Mouse (Mus musculus) left cerebral cortex, postnatal 4 days (tissue): ENCODE data around the gene Smim27. TPM values are rescaled to one million over a fixed set of nuclear protein-coding genes. Genes with fewer than 3 reads are reported as not detected.
A peak's percentile ranks its signal among the peaks of the same experiment; 100 is the strongest.
"Not testable (repeated sequence)": the region's sequence is repeated elsewhere in the genome, so short reads cannot be mapped to it uniquely, and the experiment has no call there.

Source experiments
- DNase-seq: peaks from one replicate; pipeline ENCODE4 v3.0.0-alpha.2; 2022
- intact Hi-C: fragments of 180-260 bp; cut with DNase I; formaldehyde crosslinking; loops from one replicate; pipeline ENCODE4 v1.15.1; 2025
- total RNA-seq, 2 experiments: library from RNA; stranded (reverse); gene quantifications; 2 replicates each; pipeline ENCODE4 v1.2.3; 2021

The Smim27 gene
- total RNA-seq, 2 experiments from 2014 or later = 9.0 to 19.4 TPM

GRCm38 (mm10) chr4:40254385-40255103 is 14.8 kb upstream of the Smim27 start:
- intact Hi-C loops = no loop called here
- DNase-seq = no peak

GRCm38 (mm10) chr4:40264321-40264720 is 5.1 kb upstream of the Smim27 start:
- no peak for DNase-seq
- intact Hi-C loops = no loop called here

- no peak for DNase-seq
These were observed 1.7 kb upstream of the Smim27 start for GRCm38 (mm10) chr4:40267681-40268080.

DNA sequence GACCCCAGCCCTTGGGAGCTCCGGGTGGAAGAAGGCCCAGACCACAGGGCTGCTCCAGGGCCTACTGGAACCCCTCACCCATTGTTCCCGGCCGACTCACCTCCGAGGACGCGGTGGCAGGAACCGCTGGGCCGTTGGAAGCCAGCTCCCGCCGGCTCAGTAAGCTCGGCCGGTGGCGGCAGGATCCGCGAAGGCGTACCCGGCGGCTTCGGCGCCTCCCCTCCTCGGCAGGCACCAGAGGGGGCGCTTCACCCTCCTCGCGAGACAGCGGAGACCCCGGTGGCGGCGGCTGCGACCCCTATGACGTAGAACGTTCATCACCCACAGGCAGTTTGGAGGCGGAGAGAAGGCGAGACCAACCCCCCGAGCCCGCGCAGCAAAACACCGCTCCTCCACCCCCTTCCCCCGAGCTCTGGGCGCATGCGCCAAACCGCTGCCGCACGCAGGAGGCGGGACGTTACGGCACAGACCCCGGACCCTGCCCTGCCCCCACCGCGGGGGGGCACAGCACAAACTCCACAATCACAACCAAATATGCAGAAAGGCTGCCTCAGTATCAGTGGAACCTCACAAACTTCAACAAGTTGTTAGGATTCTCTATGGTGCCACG is 1.1 kb upstream of the Smim27 start:
- intact Hi-C loops = no loop called here
- peak; percentile 96 for DNase-seq

More at GRCm38 (mm10) chr4:40267681-40268080, 1.7 kb upstream of the Smim27 start:
- intact Hi-C loops = no loop called here

DNA sequence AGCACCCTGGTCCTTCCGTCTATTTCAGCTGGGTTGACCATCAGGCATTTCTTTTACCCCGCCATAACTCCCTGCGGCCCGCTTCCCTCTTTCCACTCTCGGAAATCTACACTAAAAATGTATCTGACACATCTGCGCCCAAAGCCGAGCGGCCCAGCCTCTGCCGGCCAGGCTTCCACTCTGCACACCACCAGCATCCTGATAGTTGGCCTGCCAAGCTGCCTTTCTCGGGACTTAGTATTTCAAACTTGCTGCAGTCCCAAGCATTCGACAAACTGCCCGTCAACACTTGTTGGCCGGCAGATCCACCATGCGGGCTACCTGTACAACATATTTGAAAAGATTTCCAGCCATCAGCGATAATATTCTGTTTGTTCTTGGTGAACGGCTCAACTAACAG is 544 bp upstream of the Smim27 start:
- intact Hi-C loops = no loop called here
- no peak for DNase-seq

- no peak for DNase-seq
- intact Hi-C loops = no loop called here
These were observed 9.5 kb downstream of the Smim27 start for GRCm38 (mm10) chr4:40278880-40279275.

GRCm38 (mm10) chr4:40279276-40279900 is 10.0 kb downstream of the Smim27 start, which contains the start of gene Ndufb6:
Gene Ndufb6, minus strand, starts transcription at chr4:40279421.
- DNase-seq = peak; percentile 98

DNA sequence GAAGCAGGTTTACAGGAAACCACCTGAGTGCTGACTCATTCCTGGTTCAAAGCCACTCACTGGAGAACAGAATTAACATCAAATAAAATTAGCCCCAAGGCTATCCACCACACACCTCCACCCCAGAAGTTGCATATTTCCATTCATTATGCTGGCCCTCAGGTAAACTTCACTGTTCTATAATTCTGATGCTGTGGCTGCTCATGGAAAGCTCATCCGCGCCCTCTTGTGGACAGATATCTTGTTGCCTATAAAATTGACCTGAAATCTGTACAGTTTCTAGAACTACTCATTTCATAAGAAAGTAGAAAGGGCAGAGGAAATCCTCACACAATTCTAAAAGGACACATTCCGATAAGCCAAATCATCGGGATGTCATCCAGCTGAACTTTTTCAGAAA is 16.2 kb downstream of the Smim27 start:
- intact Hi-C loops = no loop called here
- peak; percentile 61 for DNase-seq

More at GRCm38 (mm10) chr4:40279276-40279900, 10.0 kb downstream of the Smim27 start, which contains the start of gene Ndufb6:
- intact Hi-C loops = no loop called here

- intact Hi-C loops = no loop called here
- DNase-seq = no peak
These were observed 18.0 kb downstream of the Smim27 start for GRCm38 (mm10) chr4:40287415-40287814.

DNA sequence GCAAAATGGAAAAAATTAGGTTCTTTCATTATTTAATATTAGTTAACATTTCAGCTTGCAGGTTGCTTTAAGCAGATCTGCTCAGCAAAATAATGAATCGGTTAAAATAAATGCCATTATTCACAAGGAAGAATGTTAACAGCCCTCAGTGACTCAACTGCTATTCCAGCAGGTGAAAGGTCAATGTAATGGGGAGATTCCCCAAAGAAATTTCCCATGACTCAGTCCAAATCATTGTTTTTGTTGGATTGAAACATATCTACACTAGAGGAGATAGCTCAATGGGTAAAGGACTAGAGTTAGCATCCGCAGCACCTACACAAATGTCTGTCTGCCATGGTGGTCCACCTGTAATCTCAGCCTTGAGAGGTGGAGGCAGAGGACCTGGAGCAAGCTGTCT is 19.7 kb downstream of the Smim27 start:
- intact Hi-C loops = no loop called here
- no peak for DNase-seq

- intact Hi-C loops = not testable (repeated sequence)
These were observed 22.1 kb downstream of the Smim27 start for GRCm38 (mm10) chr4:40291511-40291910.

DNA sequence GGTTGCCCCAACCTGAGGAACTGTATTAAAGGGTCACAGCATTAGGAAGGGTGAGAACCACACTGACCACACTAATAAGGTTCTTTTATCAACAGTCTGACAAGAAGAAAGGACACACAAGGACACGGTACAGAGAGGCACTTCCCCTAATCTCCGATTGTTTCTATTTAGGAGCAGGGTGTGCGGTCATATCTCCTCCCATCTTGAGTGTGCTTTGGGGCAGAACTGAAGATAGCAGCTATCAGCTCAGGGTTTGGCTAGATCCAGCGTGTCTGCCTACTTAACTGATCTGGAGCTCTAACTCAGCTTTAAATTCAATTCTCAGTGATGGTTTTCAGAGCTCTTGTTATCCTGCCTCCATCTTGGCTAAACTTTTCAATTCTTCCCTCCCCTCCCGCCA is 29.8 kb downstream of the Smim27 start:
- intact Hi-C loops = no loop called here

More at GRCm38 (mm10) chr4:40291511-40291910, 22.1 kb downstream of the Smim27 start:
- not testable (repeated sequence) for DNase-seq

DNA sequence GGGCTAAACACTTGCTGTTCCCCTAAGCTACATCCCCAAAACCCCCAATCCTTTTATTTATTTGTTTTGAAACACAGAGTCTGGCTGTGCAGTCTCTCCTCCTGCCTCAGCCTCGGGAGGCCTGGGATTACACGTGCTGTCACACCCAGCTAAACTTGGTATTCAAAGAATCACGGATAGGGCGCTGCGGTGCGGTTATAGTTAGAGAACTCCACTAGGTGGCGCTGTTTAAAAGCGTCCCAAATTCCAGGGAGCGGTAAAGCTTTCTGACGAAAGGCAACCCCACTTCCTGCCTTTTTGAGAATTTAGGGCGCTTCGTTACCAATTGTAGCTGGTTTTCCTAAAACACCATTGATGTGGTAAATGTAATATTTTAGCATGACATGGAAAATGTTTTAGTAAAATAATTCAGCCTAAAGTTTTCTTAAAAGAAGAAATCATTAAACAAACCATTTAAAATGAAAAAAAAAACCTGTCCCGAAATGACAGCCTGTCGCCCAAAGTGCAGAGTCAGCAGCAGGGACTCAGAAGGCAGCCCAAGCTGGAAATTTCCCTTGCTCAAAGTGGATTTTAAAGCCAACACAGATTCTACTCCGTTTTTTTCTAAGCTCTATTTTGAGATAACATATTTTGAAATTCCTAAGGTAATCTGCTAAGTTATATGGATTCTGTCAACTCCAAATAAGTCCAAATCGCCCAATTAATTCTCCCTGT is 31.9 kb downstream of the Smim27 start:
- intact Hi-C loops = loop anchor here (10.0 kb wide), 1 partner anchor 174 kb away; the partner anchor contains the start of gene Tmem215
- peak; percentile 65 for DNase-seq

More for the DNA sequence above, 29.8 kb downstream of the Smim27 start:
- no peak for DNase-seq

- intact Hi-C loops = loop anchor here (2.0 to 10.0 kb wide), 2 partner anchors 172 to 378 kb away; partner anchors contain the start of gene Tmem215
- no peak for DNase-seq
These were observed 33.2 kb downstream of the Smim27 start for GRCm38 (mm10) chr4:40302445-40303125.

GRCm38 (mm10) chr4:40309682-40310081 is 40.3 kb downstream of the Smim27 start:
- DNase-seq = no peak
- intact Hi-C loops = loop anchor here (10.0 kb wide), 1 partner anchor 165 kb away; the partner anchor contains the start of gene Tmem215

GRCm38 (mm10) chr4:40310796-40311383 is 41.5 kb downstream of the Smim27 start:
- DNase-seq = no peak
- intact Hi-C loops = no loop called here

DNA sequence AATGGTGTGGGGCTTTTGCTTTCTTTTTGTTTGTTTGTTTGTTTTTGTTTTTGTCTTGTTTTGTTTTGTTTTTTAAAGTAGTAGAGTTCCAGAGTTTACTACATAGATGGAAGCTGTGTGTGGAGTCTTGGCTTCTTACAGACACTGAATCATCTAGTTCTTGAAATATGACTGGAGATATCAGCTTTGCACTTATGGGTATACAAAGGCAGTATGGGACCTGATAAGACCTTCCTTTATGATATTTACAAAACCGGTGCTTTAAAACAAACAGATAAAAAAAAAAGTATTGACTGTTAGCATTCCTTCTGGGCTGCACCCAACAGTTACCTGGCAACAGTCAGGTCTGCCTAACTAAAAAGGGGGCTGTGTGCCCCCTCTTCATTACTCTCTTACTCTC is 42.8 kb downstream of the Smim27 start:
- intact Hi-C loops = no loop called here
- no peak for DNase-seq

DNA sequence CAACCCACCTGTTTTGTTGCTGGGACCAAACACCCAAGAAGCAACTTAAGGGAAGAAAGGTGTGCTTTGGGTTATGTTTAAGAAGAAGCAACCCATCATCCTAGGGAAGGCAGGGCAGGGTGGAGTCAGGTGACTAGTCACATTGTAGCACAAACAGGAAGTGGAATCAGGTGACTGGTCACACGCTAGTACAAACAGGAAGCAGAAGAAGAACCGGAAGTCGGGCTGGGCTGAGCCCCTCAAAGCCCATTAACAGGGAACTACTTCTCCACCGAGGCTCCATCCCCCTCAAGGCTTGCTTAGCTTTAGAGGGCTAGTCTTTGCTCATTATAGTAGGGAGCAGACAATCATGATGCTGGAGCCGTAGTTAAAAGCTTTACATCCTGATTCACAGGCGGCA is 43.6 kb downstream of the Smim27 start:
- DNase-seq = no peak
- intact Hi-C loops = no loop called here

- intact Hi-C loops = no loop called here
- DNase-seq = no peak
These were observed 48.0 kb downstream of the Smim27 start for GRCm38 (mm10) chr4:40317404-40317803.
